Mouse (Mus musculus): ENCODE measurements around the gene Mc3r. TPM values are rescaled to one million over a fixed set of nuclear protein-coding genes. Genes with fewer than 3 reads are reported as not detected.

Gene Mc3r
- polyA plus RNA-seq, 1 experiment from 2014 or later, result not detected

- Histone ChIP-seq H3K27me3 (ENCODE audit: low read depth, poor library complexity, severe bottlenecking) (peaks cover 6% of the 10 kb centered on the region; the same call in 1 of the 2 replicates), H3K9me3 (replicated peaks) (no peaks in the 10 kb centered on the region), H3K36me3 (no peaks in the 10 kb centered on the region), H3K4me1 (peaks cover 22% of the 10 kb centered on the region), H3K4me3 (no peak overlapping the region), H3K27ac (no peak overlapping the region)
- no peak for DNase-seq (ENCODE audit: low spot score)
- 75% methylated on average over 7 of the region's 7 CpGs for WGBS
These were observed 25.4 kb upstream of the Mc3r start for GRCm38 (mm10) chr2:172222891-172223290.

GRCm38 (mm10) chr2:172223451-172224200, 24.7 kb upstream of the Mc3r start:
- no peak overlapping the region for H3K4me3 ChIP-seq
- H3K27ac ChIP-seq, result no peak overlapping the region
- no peak for DNase-seq (ENCODE audit: low spot score)
- H3K27me3 ChIP-seq (ENCODE audit: low read depth, poor library complexity, severe bottlenecking), result peaks cover 6% of the 10 kb centered on the region; the same call in 1 of the 2 replicates
- WGBS, result 88% methylated on average over 8 of the region's 8 CpGs
- no peaks in the 10 kb centered on the region for H3K36me3 ChIP-seq
- no peaks in the 10 kb centered on the region for H3K9me3 ChIP-seq (replicated peaks)
- H3K4me1 ChIP-seq, result peaks cover 22% of the 10 kb centered on the region

GRCm38 (mm10) chr2:172226945-172227344, 21.3 kb upstream of the Mc3r start:
- H3K36me3 ChIP-seq, result no peaks in the 10 kb centered on the region
- 50% methylated on average over 7 of the region's 7 CpGs for WGBS
- peaks cover 6% of the 10 kb centered on the region; the same call in 1 of the 2 replicates for H3K27me3 ChIP-seq (ENCODE audit: low read depth, poor library complexity, severe bottlenecking)
- H3K4me3 ChIP-seq, result no peak overlapping the region
- no peak for DNase-seq (ENCODE audit: low spot score)
- no peaks in the 10 kb centered on the region for H3K9me3 ChIP-seq (replicated peaks)
- H3K27ac ChIP-seq, result no peak overlapping the region
- peaks cover 15% of the 10 kb centered on the region for H3K4me1 ChIP-seq

- Histone ChIP-seq H3K4me1 (peaks cover 7% of the 10 kb centered on the region), H3K36me3 (no peaks in the 10 kb centered on the region), H3K27me3 (ENCODE audit: low read depth, poor library complexity, severe bottlenecking) (no peaks in the 10 kb centered on the region), H3K4me3 (no peak overlapping the region), H3K9me3 (replicated peaks) (no peaks in the 10 kb centered on the region), H3K27ac (no peak overlapping the region)
- DNase-seq (ENCODE audit: low spot score), result no peak
- WGBS, result 88% methylated on average over 3 of the region's 3 CpGs
These were observed 20.5 kb upstream of the Mc3r start for GRCm38 (mm10) chr2:172227808-172228207.

- H3K9me3 ChIP-seq (replicated peaks), result no peaks in the 10 kb centered on the region
- WGBS, result 67% methylated on average over 3 of the region's 3 CpGs
These were observed 19.1 kb upstream of the Mc3r start for GRCm38 (mm10) chr2:172229190-172229589.

GRCm38 (mm10) chr2:172230126-172230525, 18.2 kb upstream of the Mc3r start:
- no peaks in the 10 kb centered on the region for H3K36me3 ChIP-seq
- H3K4me1 ChIP-seq, result no peaks in the 10 kb centered on the region
- H3K4me3 ChIP-seq, result no peak overlapping the region
- H3K27ac ChIP-seq, result no peak overlapping the region
- H3K9me3 ChIP-seq (replicated peaks), result no peaks in the 10 kb centered on the region
- no peak for DNase-seq (ENCODE audit: low spot score)
- WGBS, result 57% methylated on average over 4 of the region's 4 CpGs
- H3K27me3 ChIP-seq (ENCODE audit: low read depth, poor library complexity, severe bottlenecking), result no peaks in the 10 kb centered on the region

More at GRCm38 (mm10) chr2:172229190-172229589, 19.1 kb upstream of the Mc3r start:
- no peaks in the 10 kb centered on the region for H3K4me1 ChIP-seq
- no peak overlapping the region for H3K4me3 ChIP-seq
- DNase-seq (ENCODE audit: low spot score), result no peak
- H3K36me3 ChIP-seq, result no peaks in the 10 kb centered on the region
- no peaks in the 10 kb centered on the region for H3K27me3 ChIP-seq (ENCODE audit: low read depth, poor library complexity, severe bottlenecking)
- H3K27ac ChIP-seq, result no peak overlapping the region

GRCm38 (mm10) chr2:172238220-172238619, 10.1 kb upstream of the Mc3r start:
- no peak overlapping the region for H3K4me3 ChIP-seq
- H3K9me3 ChIP-seq (replicated peaks), result no peaks in the 10 kb centered on the region
- no peak for DNase-seq (ENCODE audit: low spot score)
- H3K4me1 ChIP-seq, result no peaks in the 10 kb centered on the region
- no peaks in the 10 kb centered on the region for H3K27me3 ChIP-seq (ENCODE audit: low read depth, poor library complexity, severe bottlenecking)
- H3K27ac ChIP-seq, result no peak overlapping the region
- H3K36me3 ChIP-seq, result no peaks in the 10 kb centered on the region
- 87% methylated on average over 5 of the region's 5 CpGs for whole genome bisulfite sequencing

- Histone ChIP-seq H3K4me1 (no peaks in the 10 kb centered on the region), H3K27me3 (ENCODE audit: low read depth, poor library complexity, severe bottlenecking) (no peaks in the 10 kb centered on the region), H3K9me3 (replicated peaks) (no peaks in the 10 kb centered on the region), H3K27ac (no peak overlapping the region), H3K4me3 (no peak overlapping the region), H3K36me3 (no peaks in the 10 kb centered on the region)
- DNase-seq (ENCODE audit: low spot score), result peak; percentile 76
- 18% methylated on average over 5 of the region's 5 CpGs for WGBS
These were observed 7.3 kb upstream of the Mc3r start for GRCm38 (mm10) chr2:172241031-172241430.

GRCm38 (mm10) chr2:172245497-172245896, 2.8 kb upstream of the Mc3r start:
- H3K4me3 ChIP-seq, result no peak overlapping the region
- H3K4me1 ChIP-seq, result 0 out of 2 replicates have a peak, but pooled peaks cover 3% of the 10 kb centered on the region
- no peaks in the 10 kb centered on the region for H3K9me3 ChIP-seq (replicated peaks)
- H3K36me3 ChIP-seq, result no peaks in the 10 kb centered on the region
- no peak overlapping the region for H3K27ac ChIP-seq
- no peak for DNase-seq (ENCODE audit: low spot score)
- WGBS, result 56% methylated on average over 8 of the region's 8 CpGs
- H3K27me3 ChIP-seq (ENCODE audit: low read depth, poor library complexity, severe bottlenecking), result peaks cover 30% of the 10 kb centered on the region

- Histone ChIP-seq H3K27ac (no peak overlapping the region), H3K36me3 (no peaks in the 10 kb centered on the region), H3K27me3 (ENCODE audit: low read depth, poor library complexity, severe bottlenecking) (peaks cover 30% of the 10 kb centered on the region), H3K9me3 (replicated peaks) (no peaks in the 10 kb centered on the region), H3K4me3 (no peak overlapping the region), H3K4me1 (0 out of 2 replicates have a peak, but pooled peaks cover 3% of the 10 kb centered on the region)
- DNase-seq (ENCODE audit: low spot score), result peak; percentile 39
- 77% methylated on average over 14 of the region's 14 CpGs for WGBS
These were observed 1.0 kb downstream of the Mc3r start for GRCm38 (mm10) chr2:172249336-172249735.

- H3K4me1 ChIP-seq, result peaks cover 4% of the 10 kb centered on the region; the same call in 1 of the 2 replicates
- WGBS, result 92% methylated on average over 6 of the region's 6 CpGs
- H3K4me3 ChIP-seq, result no peak overlapping the region
- H3K27me3 ChIP-seq (ENCODE audit: low read depth, poor library complexity, severe bottlenecking), result no peaks in the 10 kb centered on the region
- no peaks in the 10 kb centered on the region for H3K36me3 ChIP-seq
- no peak for DNase-seq (ENCODE audit: low spot score)
- no peak overlapping the region for H3K27ac ChIP-seq
- H3K9me3 ChIP-seq (replicated peaks), result no peaks in the 10 kb centered on the region
These were observed 8.1 kb downstream of the Mc3r start for GRCm38 (mm10) chr2:172256418-172256817.

GRCm38 (mm10) chr2:172256956-172257355, 8.7 kb downstream of the Mc3r start:
- 86% methylated on average over 5 of the region's 5 CpGs for WGBS
- no peak overlapping the region for H3K27ac ChIP-seq
- H3K36me3 ChIP-seq, result no peaks in the 10 kb centered on the region
- no peak overlapping the region for H3K4me3 ChIP-seq
- peaks cover 4% of the 10 kb centered on the region; the same call in 1 of the 2 replicates for H3K4me1 ChIP-seq
- no peak for DNase-seq (ENCODE audit: low spot score)
- H3K9me3 ChIP-seq (replicated peaks), result no peaks in the 10 kb centered on the region
- H3K27me3 ChIP-seq (ENCODE audit: low read depth, poor library complexity, severe bottlenecking), result no peaks in the 10 kb centered on the region

- no peak overlapping the region for H3K4me3 ChIP-seq
- no peak for DNase-seq (ENCODE audit: low spot score)
- no peaks in the 10 kb centered on the region for H3K9me3 ChIP-seq (replicated peaks)
- 34% methylated on average over 12 of the region's 12 CpGs for WGBS
- peaks cover 4% of the 10 kb centered on the region; the same call in 1 of the 2 replicates for H3K4me1 ChIP-seq
- no peaks in the 10 kb centered on the region for H3K27me3 ChIP-seq (ENCODE audit: low read depth, poor library complexity, severe bottlenecking)
- H3K36me3 ChIP-seq, result no peaks in the 10 kb centered on the region
- H3K27ac ChIP-seq, result no peak overlapping the region
These were observed 9.3 kb downstream of the Mc3r start for GRCm38 (mm10) chr2:172257471-172258065.

Measured in limb, embryonic 10.5 days (tissue).